Mouse (Mus musculus) embryonic facial prominence, embryonic 12.5 days (tissue): ENCODE measurements at regions not wholly inside any gene's neighbourhood (a gene's known extent, or its start where the extent isn't known, plus 50 kb on each side); places are given as distances from the start of the nearest gene placed in this dataset.

Experiments used
- ATAC-seq: fragments of 200-750 bp; cut with Nextera tagmentation; 2 replicates; pipeline ENCODE4 v1.8.0; 2017; ENCODE audit not compliant: insufficient number of reproducible peaks, insufficient read depth, low FRiP score, low TSS enrichment
- H3K27ac ChIP-seq: fragments of 300-500 bp; sonication (generic); 2 replicates; pipeline ENCODE4 v1.5.1; 2016; ENCODE audit warnings: mild to moderate bottlenecking
- H3K27me3 ChIP-seq: fragments of 300-500 bp; sonication (generic); 2 replicates; pipeline ENCODE4 v1.6.1; 2016; ENCODE audit warnings: mild to moderate bottlenecking, moderate library complexity
- H3K36me3 ChIP-seq: fragments of 300-500 bp; sonication (generic); 2 replicates; pipeline ENCODE4 v1.6.1; 2016; ENCODE audit warnings: mild to moderate bottlenecking
- H3K4me1 ChIP-seq: fragments of 300-500 bp; sonication (generic); 2 replicates; pipeline ENCODE4 v1.6.1; 2016
- H3K4me2 ChIP-seq: fragments of 300-500 bp; sonication (generic); replicated peaks from 2 replicates; pipeline ENCODE4 v1.6.1; 2016; ENCODE audit warnings: mild to moderate bottlenecking, moderate library complexity
- H3K4me3 ChIP-seq: fragments of 300-500 bp; sonication (generic); 2 replicates; pipeline ENCODE4 v1.5.1; 2016; ENCODE audit warnings: mild to moderate bottlenecking
- H3K9ac ChIP-seq: fragments of 300-500 bp; sonication (generic); 2 replicates; pipeline ENCODE4 v1.6.1; 2016; ENCODE audit warnings: mild to moderate bottlenecking, moderate library complexity
- H3K9me3 ChIP-seq: fragments of 300-500 bp; sonication (generic); 2 replicates; pipeline ENCODE4 v1.6.1; 2016; ENCODE audit warnings: mild to moderate bottlenecking, moderate library complexity
- whole genome bisulfite sequencing: fragments of 180-500 bp; shearing (Covaris S2); methylation state at CpG from one replicate; pipeline ENCODE4 v1.1.7; 2016; 5-methylcytosine and 5-hydroxymethylcytosine counted together

DNA sequence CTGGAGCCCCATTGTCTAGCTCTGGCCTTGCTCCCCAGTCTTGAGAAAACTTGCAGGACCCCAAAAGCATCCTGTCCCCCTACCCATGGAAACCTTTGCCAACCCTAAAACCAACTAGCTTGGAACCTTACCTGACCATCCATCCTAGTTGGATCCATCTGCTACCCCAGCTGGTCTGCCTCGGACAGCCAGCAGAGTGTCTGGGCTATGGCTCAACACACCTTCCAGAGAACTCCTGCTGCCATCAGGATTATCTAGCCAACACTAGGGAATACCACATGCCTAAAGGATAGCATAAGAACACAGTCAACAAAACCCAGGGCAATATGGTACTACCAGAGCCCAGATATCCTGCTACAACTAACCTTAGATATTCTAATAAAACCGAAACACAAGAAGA is 227.9 kb upstream of the Api5 start:
- WGBS, result 92% methylated on average over 2 of the region's 2 CpGs
- Histone ChIP-seq H3K4me3 (no peak overlapping the region), H3K9ac (no peak overlapping the region), H3K4me2 (no peak overlapping the region), H3K27ac (no peak overlapping the region), H3K4me1 (no peaks in the 10 kb centered on the region), H3K36me3 (no peaks in the 10 kb centered on the region), H3K27me3 (no peaks in the 10 kb centered on the region), H3K9me3 (no peaks in the 10 kb centered on the region)
- no peak for ATAC-seq

DNA sequence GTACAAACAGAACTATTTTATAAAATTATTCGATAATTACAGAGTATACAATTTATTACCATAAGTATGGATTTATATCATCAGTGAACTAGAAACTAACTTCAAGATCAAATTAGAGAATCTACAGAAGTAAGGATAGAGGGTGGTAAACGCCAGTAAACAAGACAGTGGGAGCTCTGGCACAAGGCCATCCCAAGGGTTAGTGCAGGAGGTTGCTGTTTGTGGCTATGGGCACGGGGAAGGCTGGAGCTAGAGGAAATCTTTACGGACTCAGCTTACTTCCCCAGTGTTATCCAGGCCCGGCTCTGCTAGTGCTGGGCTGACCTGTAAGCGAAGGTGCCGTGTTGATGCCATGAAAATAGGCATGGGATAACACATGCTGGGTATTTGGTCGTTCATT is 220.5 kb upstream of the Api5 start:
- no peak overlapping the region for H3K9ac ChIP-seq
- H3K27me3 ChIP-seq, result no peaks in the 10 kb centered on the region
- no peak overlapping the region for H3K4me3 ChIP-seq
- WGBS, result 87% methylated on average over 8 of the region's 8 CpGs
- H3K9me3 ChIP-seq, result no peaks in the 10 kb centered on the region
- H3K4me2 ChIP-seq, result no peak overlapping the region
- H3K36me3 ChIP-seq, result no peaks in the 10 kb centered on the region
- no peak overlapping the region for H3K27ac ChIP-seq
- ATAC-seq, result no peak
- H3K4me1 ChIP-seq, result no peaks in the 10 kb centered on the region
